Mouse (Mus musculus): ENCODE measurements around the gene Olfr1358. TPM values are rescaled to one million over a fixed set of nuclear protein-coding genes. Genes with fewer than 3 reads are reported as not detected.
"Not testable (repeated sequence)": the region's sequence is repeated elsewhere in the genome, so short reads cannot be mapped to it uniquely, and the experiment has no call there.

Olfr1358 gene
- polyA plus RNA-seq, 1 experiment from 2014 or later, result not detected

DNA sequence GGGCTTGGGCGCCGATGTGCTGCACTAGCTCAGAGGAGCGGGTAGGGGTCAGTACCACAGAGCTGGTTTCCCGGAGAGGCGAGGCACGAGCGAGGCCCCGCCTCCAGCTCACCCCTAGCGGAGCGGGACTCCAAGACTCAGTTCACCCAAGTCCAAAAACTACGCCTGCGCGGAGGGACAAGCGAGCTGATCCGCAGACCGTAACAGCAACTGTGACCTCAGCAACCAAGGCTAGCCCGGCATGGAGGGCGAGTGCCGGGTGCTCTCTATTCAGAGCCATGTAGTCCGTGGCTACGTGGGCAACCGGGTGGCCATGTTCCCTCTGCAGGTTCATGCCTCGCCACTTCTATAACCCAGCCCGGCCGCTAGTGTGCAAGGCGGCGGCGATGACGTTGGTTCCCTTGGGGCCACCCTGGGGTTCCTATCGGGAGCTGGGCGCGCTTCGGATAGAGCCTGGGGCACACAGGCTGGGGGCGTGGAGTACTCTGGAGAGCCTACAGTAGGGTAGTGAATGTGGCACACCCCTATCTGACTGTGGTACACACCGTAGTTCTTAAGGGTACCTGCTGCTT lies 35.2 kb upstream of the Olfr1358 start:
- Histone ChIP-seq H3K9me3 (ENCODE audit: control insufficient read depth, low read length) (no peaks in the 10 kb centered on the region), H3K4me3 (ENCODE audit: low read depth, low read length) (peak overlapping the region; percentile 39), H3K9ac (ENCODE audit: low read length) (peak overlapping the region; percentile 42), H3K4me2 (ENCODE audit: low read depth) (peak overlapping the region; percentile 67), H3K4me1 (ENCODE audit: control insufficient read depth, insufficient read depth, low read length) (peaks cover 5% of the 10 kb centered on the region; the same call in 1 of the 2 replicates), H3K27me3 (ENCODE audit: control insufficient read depth, insufficient read depth, low read length) (0 out of 2 replicates have a peak, but pooled peaks cover 3% of the 10 kb centered on the region), H3K36me3 (ENCODE audit: control insufficient read depth, insufficient read depth, low read length) (no peaks in the 10 kb centered on the region), H3K27ac (ENCODE audit: low read depth, low read length) (no peak overlapping the region)
- ATAC-seq (ENCODE audit: insufficient read depth, low FRiP score, low TSS enrichment) (peak; percentile 93), DNase-seq (ENCODE audit: low spot score) (peak; percentile 85)
- WGBS, result under 1% methylated on average over 35 of the region's 35 CpGs

DNA sequence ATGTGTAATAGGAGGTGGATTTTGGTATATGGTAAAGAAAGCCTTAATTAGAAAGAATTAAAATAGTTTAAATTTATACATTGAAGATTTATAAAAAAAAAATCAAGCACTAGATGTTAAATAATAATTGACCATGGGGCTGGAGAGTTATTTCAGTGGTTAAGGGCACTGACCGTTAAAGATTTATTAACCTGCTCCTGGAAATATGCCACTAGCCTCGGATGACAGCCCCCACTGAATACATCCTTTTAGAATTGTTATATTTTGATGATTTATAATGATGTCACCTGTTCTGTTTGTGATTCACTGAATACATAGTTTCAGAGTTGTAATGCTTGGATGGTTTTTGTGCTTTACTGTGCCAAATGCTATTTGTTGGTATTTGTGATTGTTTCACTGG lies 31.9 kb upstream of the Olfr1358 start:
- not testable (repeated sequence) for H3K27ac ChIP-seq (ENCODE audit: low read depth, low read length); H3K4me1 ChIP-seq (ENCODE audit: control insufficient read depth, insufficient read depth, low read length); H3K4me2 ChIP-seq (ENCODE audit: low read depth); H3K27me3 ChIP-seq (ENCODE audit: control insufficient read depth, insufficient read depth, low read length); H3K36me3 ChIP-seq (ENCODE audit: control insufficient read depth, insufficient read depth, low read length); H3K9me3 ChIP-seq (ENCODE audit: control insufficient read depth, low read length); H3K4me3 ChIP-seq (ENCODE audit: low read depth, low read length); DNase-seq (ENCODE audit: low spot score); ATAC-seq (ENCODE audit: insufficient read depth, low FRiP score, low TSS enrichment); H3K9ac ChIP-seq (ENCODE audit: low read length)
- 64% methylated on average over 2 of the region's 2 CpGs for WGBS

DNA sequence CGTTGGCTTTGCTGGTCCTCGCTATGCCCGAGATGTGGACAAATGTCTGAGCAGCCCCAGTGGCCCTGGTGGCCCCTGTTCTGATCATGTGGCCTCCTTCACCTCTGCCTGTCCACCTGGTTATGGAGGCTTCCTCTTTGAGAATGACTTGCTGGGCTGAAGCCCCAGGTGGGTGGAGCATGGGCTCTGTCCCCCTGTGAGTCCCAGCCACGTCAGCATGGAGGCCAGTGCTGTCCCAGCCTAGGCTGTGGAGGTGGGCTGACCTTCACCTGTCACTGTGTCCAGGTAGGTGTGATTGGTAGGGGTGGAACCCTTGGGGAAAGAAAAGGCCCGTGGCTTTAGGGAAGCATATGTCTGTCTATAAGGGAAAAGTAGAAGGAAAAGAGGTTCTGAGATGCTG lies 30.4 kb upstream of the Olfr1358 start:
- DNase-seq (ENCODE audit: low spot score) (no peak), ATAC-seq (ENCODE audit: insufficient read depth, low FRiP score, low TSS enrichment) (no peak)
- Histone ChIP-seq H3K36me3 (ENCODE audit: control insufficient read depth, insufficient read depth, low read length) (no peaks in the 10 kb centered on the region), H3K27me3 (ENCODE audit: control insufficient read depth, insufficient read depth, low read length) (0 out of 2 replicates have a peak, but pooled peaks cover 3% of the 10 kb centered on the region), H3K4me1 (ENCODE audit: control insufficient read depth, insufficient read depth, low read length) (0 out of 2 replicates have a peak, but pooled peaks cover 2% of the 10 kb centered on the region), H3K27ac (ENCODE audit: low read depth, low read length) (no peak overlapping the region), H3K9me3 (ENCODE audit: control insufficient read depth, low read length) (no peaks in the 10 kb centered on the region), H3K9ac (ENCODE audit: low read length) (no peak overlapping the region), H3K4me3 (ENCODE audit: low read depth, low read length) (no peak overlapping the region), H3K4me2 (ENCODE audit: low read depth) (no peak overlapping the region)
- WGBS, result 65% methylated on average over 5 of the region's 5 CpGs

DNA sequence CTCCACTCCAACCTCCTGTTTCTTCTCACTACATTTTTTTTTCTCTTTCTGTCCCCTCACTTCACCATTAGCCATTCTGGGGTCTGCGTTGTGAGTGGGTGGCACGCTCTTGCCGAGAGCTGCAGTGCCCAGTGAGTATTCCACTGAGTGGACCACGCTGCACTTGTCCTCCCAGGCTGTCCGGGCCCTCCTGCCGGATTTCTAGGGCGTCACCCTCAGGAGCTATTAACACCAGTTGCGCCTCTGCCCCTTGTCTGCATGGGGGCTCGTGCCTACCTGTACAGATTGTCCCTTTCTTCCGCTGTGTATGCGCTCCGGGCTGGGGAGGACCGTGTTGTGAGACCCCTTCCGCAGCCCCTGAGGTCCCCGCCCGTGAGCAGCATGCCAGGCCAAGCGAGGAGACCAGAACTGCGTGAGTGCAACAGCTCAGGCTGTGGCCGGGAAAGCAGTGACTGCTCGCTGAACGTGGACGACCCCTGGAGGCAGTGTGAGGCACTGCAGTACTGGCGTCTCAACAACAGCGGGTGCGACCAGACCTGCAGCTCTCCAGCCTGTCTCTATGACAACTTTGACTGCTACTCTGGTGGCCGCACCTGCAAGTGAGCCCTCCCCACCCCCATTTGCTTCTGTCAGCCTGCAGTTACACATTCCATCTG lies 29.7 kb upstream of the Olfr1358 start:
- no peaks in the 10 kb centered on the region for H3K36me3 ChIP-seq (ENCODE audit: control insufficient read depth, insufficient read depth, low read length)
- peak overlapping the region; percentile 44 for H3K4me2 ChIP-seq (ENCODE audit: low read depth)
- peak overlapping the region; percentile 28 for H3K9ac ChIP-seq (ENCODE audit: low read length)
- DNase-seq (ENCODE audit: low spot score), result peak; percentile 80
- WGBS, result 8% methylated on average over 26 of the region's 26 CpGs
- peak; percentile 50 for ATAC-seq (ENCODE audit: insufficient read depth, low FRiP score, low TSS enrichment)
- no peaks in the 10 kb centered on the region for H3K4me1 ChIP-seq (ENCODE audit: control insufficient read depth, insufficient read depth, low read length)
- 0 out of 2 replicates have a peak overlapping the region, but pooled peaks have one; percentile 15 for H3K4me3 ChIP-seq (ENCODE audit: low read depth, low read length)
- H3K27ac ChIP-seq (ENCODE audit: low read depth, low read length), result no peak overlapping the region
- 0 out of 2 replicates have a peak, but pooled peaks cover 3% of the 10 kb centered on the region for H3K27me3 ChIP-seq (ENCODE audit: control insufficient read depth, insufficient read depth, low read length)
- no peaks in the 10 kb centered on the region for H3K9me3 ChIP-seq (ENCODE audit: control insufficient read depth, low read length)

DNA sequence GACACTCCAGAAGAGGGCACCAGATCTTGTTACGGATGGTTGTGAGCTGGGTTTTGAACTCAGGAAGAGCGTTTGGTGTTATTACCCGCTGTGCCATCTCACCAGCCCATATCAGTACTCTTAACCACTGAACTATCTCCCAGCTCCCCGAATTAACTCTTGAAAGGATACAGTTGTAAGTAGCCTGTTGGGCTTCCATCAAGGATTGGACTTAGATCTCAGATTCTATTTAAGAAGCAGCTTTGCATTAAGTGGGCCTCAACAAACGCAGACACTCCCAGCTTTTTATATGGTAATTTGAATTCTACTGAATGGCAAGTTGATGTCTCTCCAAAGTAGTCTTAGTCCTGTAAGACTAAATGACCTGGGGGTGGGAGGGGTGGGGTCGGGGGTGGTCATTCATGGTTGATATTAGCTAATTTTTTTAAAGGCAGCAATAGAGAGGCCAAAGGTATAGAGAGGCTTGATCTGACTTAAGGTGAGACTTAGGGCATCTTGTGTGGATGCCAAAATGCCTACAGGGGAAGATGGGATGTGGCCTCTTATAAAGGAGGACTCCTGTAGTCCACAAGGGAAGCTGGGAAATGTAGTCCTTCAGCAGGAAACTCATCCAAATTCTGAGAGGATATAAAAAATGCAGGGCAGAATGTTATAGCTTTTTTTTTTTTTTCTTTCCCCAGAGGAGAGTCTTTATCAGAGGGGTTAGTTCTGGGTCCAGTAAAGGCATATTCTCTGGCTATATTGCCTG lies 14.1 kb upstream of the Olfr1358 start:
- Histone ChIP-seq H3K27ac (ENCODE audit: low read depth, low read length) (no peak overlapping the region), H3K27me3 (ENCODE audit: control insufficient read depth, insufficient read depth, low read length) (no peaks in the 10 kb centered on the region), H3K4me1 (ENCODE audit: control insufficient read depth, insufficient read depth, low read length) (no peaks in the 10 kb centered on the region), H3K4me2 (ENCODE audit: low read depth) (no peak overlapping the region), H3K36me3 (ENCODE audit: control insufficient read depth, insufficient read depth, low read length) (no peaks in the 10 kb centered on the region), H3K9ac (ENCODE audit: low read length) (no peak overlapping the region), H3K4me3 (ENCODE audit: low read depth, low read length) (no peak overlapping the region), H3K9me3 (ENCODE audit: control insufficient read depth, low read length) (no peaks in the 10 kb centered on the region)
- WGBS, result 75% methylated on average over 6 of the region's 6 CpGs
- ATAC-seq (ENCODE audit: insufficient read depth, low FRiP score, low TSS enrichment), result no peak
- no peak for DNase-seq (ENCODE audit: low spot score)

DNA sequence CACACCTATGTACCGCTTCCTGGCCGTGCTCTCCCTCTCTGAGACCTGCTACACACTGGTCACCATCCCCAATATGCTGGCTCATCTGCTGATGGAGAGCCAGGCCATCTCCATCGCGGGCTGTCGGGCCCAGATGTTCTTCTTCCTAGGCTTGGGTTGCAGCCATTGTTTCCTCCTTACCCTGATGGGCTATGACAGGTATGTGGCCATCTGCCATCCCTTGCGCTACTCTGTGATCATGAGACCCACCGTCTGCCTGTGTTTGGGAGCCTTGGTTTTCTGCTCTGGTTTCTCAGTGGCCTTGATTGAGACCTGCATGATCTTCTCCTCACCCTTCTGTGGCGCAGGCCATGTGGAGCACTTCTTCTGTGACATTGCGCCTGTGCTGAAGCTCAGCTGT lies 2.6 kb downstream of the Olfr1358 start:
- Histone ChIP-seq H3K4me2 (ENCODE audit: low read depth) (no peak overlapping the region), H3K9ac (ENCODE audit: low read length) (no peak overlapping the region), H3K27me3 (ENCODE audit: control insufficient read depth, insufficient read depth, low read length) (no peaks in the 10 kb centered on the region), H3K36me3 (ENCODE audit: control insufficient read depth, insufficient read depth, low read length) (no peaks in the 10 kb centered on the region), H3K9me3 (ENCODE audit: control insufficient read depth, low read length) (no peaks in the 10 kb centered on the region), H3K27ac (ENCODE audit: low read depth, low read length) (no peak overlapping the region), H3K4me3 (ENCODE audit: low read depth, low read length) (no peak overlapping the region), H3K4me1 (ENCODE audit: control insufficient read depth, insufficient read depth, low read length) (no peaks in the 10 kb centered on the region)
- WGBS, result 89% methylated on average over 9 of the region's 9 CpGs
- ATAC-seq (ENCODE audit: insufficient read depth, low FRiP score, low TSS enrichment) (no peak), DNase-seq (ENCODE audit: low spot score) (no peak)

DNA sequence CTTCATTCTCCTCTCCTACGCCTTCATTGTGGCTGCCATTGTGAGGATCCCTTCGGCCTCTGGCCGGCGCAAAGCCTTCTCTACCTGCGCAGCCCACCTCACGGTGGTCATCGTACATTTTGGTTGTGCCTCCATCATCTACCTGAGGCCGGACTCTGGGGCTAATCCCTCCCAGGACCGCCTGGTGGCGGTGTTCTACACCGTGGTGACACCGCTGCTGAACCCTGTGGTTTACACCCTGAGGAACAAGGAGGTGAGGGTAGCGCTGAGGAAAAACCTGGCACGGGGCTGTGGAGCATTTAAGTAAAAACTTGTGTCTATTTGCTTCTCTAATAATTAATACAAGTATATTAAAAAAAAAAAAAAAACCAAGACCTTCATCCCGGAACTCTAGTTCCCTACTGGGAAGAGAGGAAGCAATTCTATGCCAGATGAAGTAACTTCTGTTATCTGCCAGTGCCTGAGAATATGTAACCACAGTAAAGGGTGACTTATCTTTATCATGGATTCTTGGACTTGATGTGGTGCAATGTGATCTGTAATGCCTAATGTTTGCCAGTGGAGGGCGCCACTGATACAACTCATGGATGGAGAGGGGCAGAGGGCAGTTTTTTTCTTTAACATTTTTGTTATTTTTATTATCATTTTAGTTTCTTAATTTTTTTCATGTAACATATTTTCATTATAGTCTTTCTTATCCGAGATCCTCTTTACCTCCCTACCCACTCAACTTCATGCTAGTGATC lies 3.2 kb downstream of the Olfr1358 start:
- DNase-seq (ENCODE audit: low spot score) (no peak), ATAC-seq (ENCODE audit: insufficient read depth, low FRiP score, low TSS enrichment) (no peak)
- H3K9me3 ChIP-seq (ENCODE audit: control insufficient read depth, low read length), result no peaks in the 10 kb centered on the region
- no peak overlapping the region for H3K27ac ChIP-seq (ENCODE audit: low read depth, low read length)
- H3K4me1 ChIP-seq (ENCODE audit: control insufficient read depth, insufficient read depth, low read length), result no peaks in the 10 kb centered on the region
- H3K4me3 ChIP-seq (ENCODE audit: low read depth, low read length), result no peak overlapping the region
- H3K36me3 ChIP-seq (ENCODE audit: control insufficient read depth, insufficient read depth, low read length), result no peaks in the 10 kb centered on the region
- no peak overlapping the region for H3K9ac ChIP-seq (ENCODE audit: low read length)
- 54% methylated on average over 17 of the region's 17 CpGs for WGBS
- H3K4me2 ChIP-seq (ENCODE audit: low read depth), result no peak overlapping the region
- no peaks in the 10 kb centered on the region for H3K27me3 ChIP-seq (ENCODE audit: control insufficient read depth, insufficient read depth, low read length)

DNA sequence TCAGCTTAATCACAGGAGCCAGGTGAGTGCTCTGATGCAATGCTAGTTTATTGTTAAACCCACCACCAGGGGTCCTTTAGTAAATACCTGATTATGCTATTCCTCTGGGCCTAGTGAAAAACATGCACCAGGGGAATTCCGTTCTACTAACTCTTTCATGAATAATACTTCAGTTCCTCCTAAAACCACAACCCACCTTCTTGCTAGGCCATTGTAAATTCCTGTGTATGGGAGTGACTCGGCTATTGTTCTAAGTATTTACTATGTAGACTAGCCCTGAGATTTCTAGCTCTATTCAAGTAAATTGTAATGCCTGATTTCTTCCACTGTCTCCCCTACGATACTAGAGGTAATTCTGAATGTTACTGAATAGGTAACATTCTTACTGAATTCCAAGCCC lies 7.8 kb downstream of the Olfr1358 start:
- not testable (repeated sequence) for H3K36me3 ChIP-seq (ENCODE audit: control insufficient read depth, insufficient read depth, low read length); H3K27me3 ChIP-seq (ENCODE audit: control insufficient read depth, insufficient read depth, low read length); H3K4me2 ChIP-seq (ENCODE audit: low read depth); H3K4me1 ChIP-seq (ENCODE audit: control insufficient read depth, insufficient read depth, low read length); H3K9me3 ChIP-seq (ENCODE audit: control insufficient read depth, low read length); H3K27ac ChIP-seq (ENCODE audit: low read depth, low read length); ATAC-seq (ENCODE audit: insufficient read depth, low FRiP score, low TSS enrichment); H3K9ac ChIP-seq (ENCODE audit: low read length); DNase-seq (ENCODE audit: low spot score); H3K4me3 ChIP-seq (ENCODE audit: low read depth, low read length)
- WGBS, result 65% methylated on average over 3 of the region's 3 CpGs

All from neural tube, embryonic 11.5 days (tissue).